Mouse (Mus musculus): ENCODE results near the gene Usf1. TPM values are rescaled to one million over a fixed set of nuclear protein-coding genes. Genes with fewer than 3 reads are reported as not detected.

Gene Usf1
- polyA plus RNA-seq, 1 experiment, result 106 TPM

DNA sequence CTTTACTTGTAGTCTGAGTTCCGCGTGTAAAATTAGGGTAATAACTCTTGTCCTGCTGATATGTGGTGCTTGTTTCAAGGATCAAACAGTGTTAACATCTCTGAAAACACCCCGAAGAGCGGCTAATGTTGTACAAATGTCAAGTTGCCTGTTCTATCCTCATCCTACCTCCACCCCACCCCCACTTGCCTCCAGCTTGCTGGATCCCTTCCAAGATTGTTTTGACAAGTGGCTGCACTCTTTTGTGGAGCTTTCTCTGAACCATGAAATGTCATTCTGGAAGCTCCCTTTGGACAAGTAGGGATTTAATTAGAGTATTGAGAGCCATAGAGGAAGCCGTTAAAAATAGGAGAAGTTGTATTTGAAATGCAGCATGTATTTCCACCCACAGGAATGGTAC, 48.7 kb downstream of the Usf1 start:
- Histone ChIP-seq H3K4me3 (no peak overlapping the region), H3ac (ENCODE audit: control insufficient read depth, insufficient read length) (no peak overlapping the region), H3K27me3 (ENCODE audit: control insufficient read depth, insufficient read depth, insufficient read length) (no peaks in the 10 kb centered on the region), H3K79me2 (ENCODE audit: control insufficient read depth, insufficient read depth) (no peaks in the 10 kb centered on the region), H3K4me2 (ENCODE audit: low read depth) (no peak overlapping the region), H3K36me3 (ENCODE audit: control insufficient read depth, insufficient read depth) (peaks cover 4% of the 10 kb centered on the region)
- no peak for TF ChIP-seq SRF (IDR thresholded peaks at IDR 0.05; ENCODE audit: control insufficient read depth, insufficient read length, low read depth)
- TF ChIP-seq POLR2AphosphoS2 (IDR thresholded peaks at IDR 0.05; ENCODE audit: insufficient read length, low read depth), result no peak
- no peak for TF ChIP-seq USF1 (IDR thresholded peaks at IDR 0.05; ENCODE audit: low read depth)
- no peak for TF ChIP-seq MAX (IDR thresholded peaks at IDR 0.05; ENCODE audit: low read depth)
- TF ChIP-seq REST (IDR thresholded peaks at IDR 0.05; ENCODE audit: insufficient read depth, insufficient read length), result no peak
- no peak for TF ChIP-seq MYOD1 (IDR thresholded peaks at IDR 0.05; ENCODE audit: control insufficient read depth in 1 of 3, insufficient read length in 2 of 3, low read depth in 2 of 3)
- TF ChIP-seq E2F4 (IDR thresholded peaks at IDR 0.05; ENCODE audit: insufficient read depth), result no peak
- no peak for TF ChIP-seq POLR2A (IDR thresholded peaks at IDR 0.05; ENCODE audit: insufficient read length, low read depth)
- no peak for TF ChIP-seq MYOG (IDR thresholded peaks at IDR 0.05; ENCODE audit: control insufficient read depth in 1 of 3, insufficient read depth in 1 of 3, insufficient read length in 2 of 3, low read depth in 2 of 3)
- TF ChIP-seq CEBPB (IDR thresholded peaks at IDR 0.05; ENCODE audit: insufficient read depth, poor library complexity, severe bottlenecking), result no peak
- no peak for TF ChIP-seq TCF3 (IDR thresholded peaks at IDR 0.05; ENCODE audit: insufficient read length, low read depth)
- no peak for TF ChIP-seq TCF12 (IDR thresholded peaks at IDR 0.05; ENCODE audit: insufficient read depth, poor library complexity, severe bottlenecking)

DNA sequence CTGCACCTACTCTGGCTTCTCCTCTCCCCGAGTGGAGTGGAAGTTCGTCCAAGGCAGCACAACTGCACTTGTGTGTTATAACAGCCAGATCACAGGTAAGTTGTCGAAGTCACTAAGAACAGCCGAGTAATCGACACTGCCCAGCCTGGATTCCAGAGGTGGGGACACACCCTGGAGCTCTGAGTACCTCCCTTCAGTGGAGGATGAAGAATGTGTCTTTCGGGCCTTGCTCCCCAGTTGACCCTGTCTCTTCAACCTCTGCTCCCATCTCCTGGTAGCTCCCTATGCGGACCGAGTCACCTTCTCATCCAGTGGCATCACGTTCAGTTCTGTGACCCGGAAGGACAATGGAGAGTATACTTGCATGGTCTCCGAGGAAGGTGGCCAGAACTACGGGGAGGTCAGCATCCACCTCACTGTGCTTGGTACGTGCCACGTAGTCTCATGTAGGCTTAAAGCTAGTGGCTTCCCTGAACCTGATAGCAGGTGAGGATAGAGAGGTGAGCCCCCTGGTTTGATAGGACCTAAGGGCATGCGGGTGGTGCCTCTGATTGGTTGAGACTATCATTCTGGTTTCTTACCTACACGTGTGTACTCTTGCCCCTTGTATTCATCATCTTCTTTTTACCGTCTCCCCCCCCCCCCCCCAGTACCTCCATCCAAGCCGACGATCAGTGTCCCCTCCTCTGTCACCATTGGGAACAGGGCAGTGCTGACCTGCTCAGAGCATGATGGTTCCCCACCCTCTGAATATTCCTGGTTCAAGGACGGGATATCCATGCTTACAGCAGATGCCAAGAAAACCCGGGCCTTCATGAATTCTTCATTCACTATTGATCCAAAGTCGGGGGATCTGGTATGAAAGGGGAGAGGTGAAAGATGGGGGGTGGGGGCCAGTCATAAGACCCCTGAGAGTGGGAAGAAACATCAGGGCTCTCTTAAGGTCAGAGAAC, 49.7 kb downstream of the Usf1 start:
- Histone ChIP-seq H3K4me2 (ENCODE audit: low read depth) (no peak overlapping the region), H3K36me3 (ENCODE audit: control insufficient read depth, insufficient read depth) (peaks cover 4% of the 10 kb centered on the region), H3K79me2 (ENCODE audit: control insufficient read depth, insufficient read depth) (no peaks in the 10 kb centered on the region), H3K4me3 (no peak overlapping the region), H3ac (ENCODE audit: control insufficient read depth, insufficient read length) (no peak overlapping the region), H3K27me3 (ENCODE audit: control insufficient read depth, insufficient read depth, insufficient read length) (no peaks in the 10 kb centered on the region)
- TF ChIP-seq E2F4 (IDR thresholded peaks at IDR 0.05; ENCODE audit: insufficient read depth) (no peak), TCF3 (IDR thresholded peaks at IDR 0.05; ENCODE audit: insufficient read length, low read depth) (no peak), SRF (IDR thresholded peaks at IDR 0.05; ENCODE audit: control insufficient read depth, insufficient read length, low read depth) (no peak), TCF12 (IDR thresholded peaks at IDR 0.05; ENCODE audit: insufficient read depth, poor library complexity, severe bottlenecking) (no peak), MAX (IDR thresholded peaks at IDR 0.05; ENCODE audit: low read depth) (no peak), MYOD1 (IDR thresholded peaks at IDR 0.05; ENCODE audit: control insufficient read depth in 1 of 3, insufficient read length in 2 of 3, low read depth in 2 of 3) (no peak), MYOG (IDR thresholded peaks at IDR 0.05; ENCODE audit: control insufficient read depth in 1 of 3, insufficient read depth in 1 of 3, insufficient read length in 2 of 3, low read depth in 2 of 3) (no peak), USF1 (IDR thresholded peaks at IDR 0.05; ENCODE audit: low read depth) (no peak), POLR2AphosphoS2 (IDR thresholded peaks at IDR 0.05; ENCODE audit: insufficient read length, low read depth) (no peak), CEBPB (IDR thresholded peaks at IDR 0.05; ENCODE audit: insufficient read depth, poor library complexity, severe bottlenecking) (no peak), REST (IDR thresholded peaks at IDR 0.05; ENCODE audit: insufficient read depth, insufficient read length) (no peak), POLR2A (IDR thresholded peaks at IDR 0.05; ENCODE audit: insufficient read length, low read depth) (no peak)

DNA sequence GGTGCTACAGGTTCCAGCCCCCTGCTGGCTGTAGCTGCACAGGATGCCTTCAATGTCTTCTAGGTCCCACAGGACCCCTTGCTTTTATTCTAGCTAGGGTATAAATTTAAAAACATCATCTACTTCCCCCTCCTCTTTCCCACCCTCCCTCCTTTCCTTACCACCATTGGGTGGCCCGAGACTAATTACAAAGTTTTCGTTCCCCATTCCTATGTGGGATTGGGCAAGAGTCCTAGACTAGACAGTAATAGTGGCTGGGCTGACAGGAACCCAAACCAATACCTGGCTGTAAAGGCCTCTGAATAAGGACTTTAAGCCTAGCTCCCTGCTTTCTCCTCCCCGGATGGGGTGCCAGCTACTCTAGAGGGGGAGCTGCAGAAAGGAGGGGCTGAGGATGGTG, 52.0 kb downstream of the Usf1 start:
- Histone ChIP-seq H3ac (ENCODE audit: control insufficient read depth, insufficient read length) (no peak overlapping the region), H3K36me3 (ENCODE audit: control insufficient read depth, insufficient read depth) (peaks cover 4% of the 10 kb centered on the region), H3K27me3 (ENCODE audit: control insufficient read depth, insufficient read depth, insufficient read length) (no peaks in the 10 kb centered on the region), H3K4me2 (ENCODE audit: low read depth) (no peak overlapping the region), H3K79me2 (ENCODE audit: control insufficient read depth, insufficient read depth) (no peaks in the 10 kb centered on the region), H3K4me3 (no peak overlapping the region)
- TF ChIP-seq E2F4 (IDR thresholded peaks at IDR 0.05; ENCODE audit: insufficient read depth) (no peak), MYOG (IDR thresholded peaks at IDR 0.05; ENCODE audit: control insufficient read depth in 1 of 3, insufficient read depth in 1 of 3, insufficient read length in 2 of 3, low read depth in 2 of 3) (no peak), USF1 (IDR thresholded peaks at IDR 0.05; ENCODE audit: low read depth) (no peak)

DNA sequence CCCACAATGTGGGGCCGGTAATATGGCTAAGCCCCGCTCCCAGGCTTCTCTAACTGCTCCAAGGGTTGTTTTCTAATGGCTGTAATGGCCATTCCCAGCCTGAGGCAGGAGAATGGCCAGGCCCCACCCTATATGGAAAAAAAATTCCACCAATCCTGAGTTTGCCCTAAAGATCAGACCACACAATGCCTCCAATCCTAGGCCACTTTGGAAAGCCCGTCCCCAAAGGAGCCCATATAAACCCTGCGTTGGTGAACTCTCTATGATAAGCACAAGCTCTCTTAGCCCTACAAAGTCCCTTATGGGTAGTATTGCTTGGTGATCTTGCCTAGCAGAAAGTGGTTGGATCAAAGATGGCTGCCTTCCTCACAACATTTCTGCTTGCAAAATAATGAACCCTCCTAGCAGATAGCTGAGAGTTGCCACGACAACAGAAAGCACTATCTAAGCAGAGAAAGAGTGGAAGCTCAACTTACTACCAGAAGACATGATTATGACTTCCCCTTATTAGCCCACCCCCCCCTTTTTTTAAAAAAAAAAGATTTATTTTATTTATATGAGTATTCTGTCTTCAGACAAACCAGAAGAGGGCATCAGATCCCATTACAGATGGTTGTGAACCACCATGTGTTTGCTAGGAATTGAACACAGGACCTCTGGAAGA, 54.8 kb downstream of the Usf1 start:
- Histone ChIP-seq H3K36me3 (ENCODE audit: control insufficient read depth, insufficient read depth) (peaks cover 4% of the 10 kb centered on the region), H3K4me3 (no peak overlapping the region), H3ac (ENCODE audit: control insufficient read depth, insufficient read length) (no peak overlapping the region)

More for the DNA sequence above, 54.8 kb downstream of the Usf1 start:
- H3K27me3 ChIP-seq (ENCODE audit: control insufficient read depth, insufficient read depth, insufficient read length), result no peaks in the 10 kb centered on the region
- H3K79me2 ChIP-seq (ENCODE audit: control insufficient read depth, insufficient read depth), result no peaks in the 10 kb centered on the region
- H3K4me2 ChIP-seq (ENCODE audit: low read depth), result no peak overlapping the region
- TF ChIP-seq TCF3 (IDR thresholded peaks at IDR 0.05; ENCODE audit: insufficient read length, low read depth) (no peak), E2F4 (IDR thresholded peaks at IDR 0.05; ENCODE audit: insufficient read depth) (no peak), MAX (IDR thresholded peaks at IDR 0.05; ENCODE audit: low read depth) (no peak), MYOG (IDR thresholded peaks at IDR 0.05; ENCODE audit: control insufficient read depth in 1 of 3, insufficient read depth in 1 of 3, insufficient read length in 2 of 3, low read depth in 2 of 3) (no peak), MYOD1 (IDR thresholded peaks at IDR 0.05; ENCODE audit: control insufficient read depth in 1 of 3, insufficient read length in 2 of 3, low read depth in 2 of 3) (no peak), USF1 (IDR thresholded peaks at IDR 0.05; ENCODE audit: low read depth) (no peak), SRF (IDR thresholded peaks at IDR 0.05; ENCODE audit: control insufficient read depth, insufficient read length, low read depth) (no peak), CEBPB (IDR thresholded peaks at IDR 0.05; ENCODE audit: insufficient read depth, poor library complexity, severe bottlenecking) (no peak), TCF12 (IDR thresholded peaks at IDR 0.05; ENCODE audit: insufficient read depth, poor library complexity, severe bottlenecking) (no peak), POLR2AphosphoS2 (IDR thresholded peaks at IDR 0.05; ENCODE audit: insufficient read length, low read depth) (no peak), REST (IDR thresholded peaks at IDR 0.05; ENCODE audit: insufficient read depth, insufficient read length) (no peak), POLR2A (IDR thresholded peaks at IDR 0.05; ENCODE audit: insufficient read length, low read depth) (no peak)
